Mouse (Mus musculus) CH12.LX (cell line): Measurements from ENCODE around the gene Podxl2. TPM values are rescaled to one million over a fixed set of nuclear protein-coding genes. Genes with fewer than 3 reads are reported as not detected.
A peak's percentile ranks its signal among the peaks of the same experiment; 100 is the strongest.

Experiments
- DNase-seq: peaks from one replicate; pipeline ENCODE4 v3.0.0-alpha.2; 2013; ENCODE audit errors: extremely low read depth
- H3K27ac ChIP-seq: 2 replicates; pipeline ENCODE4 v1.5.1; 2012; ENCODE audit warnings: low read depth, mild to moderate bottlenecking, control low read depth, moderate library complexity; ENCODE audit not compliant: insufficient read depth
- H3K27me3 ChIP-seq: replicated peaks from 2 replicates; pipeline ENCODE3; 2012; ENCODE audit warnings: inconsistent platforms
- H3K36me3 ChIP-seq, 2 experiments: replicated peaks in 1 of 2; 2 replicates each; pipeline versions ENCODE3 to v1.6.1; 2012; ENCODE audit warnings: inconsistent platforms in 1 of 2, low read length in 1 of 2, mild to moderate bottlenecking in 1 of 2, mixed read lengths in 1 of 2, moderate library complexity in 1 of 2; ENCODE audit not compliant: control insufficient read depth in 1 of 2, insufficient read depth in 1 of 2
- H3K4me1 ChIP-seq, 2 experiments: 2 replicates each; pipeline ENCODE4 v1.6.1; 2012; ENCODE audit warnings: inconsistent platforms in 1 of 2, moderate library complexity in 1 of 2; ENCODE audit not compliant: insufficient read depth in 2 of 2, control insufficient read depth in 1 of 2
- H3K4me2 ChIP-seq: 2 replicates; pipeline ENCODE4 v1.6.1; 2012; ENCODE audit warnings: low read depth, mild to moderate bottlenecking, control low read depth; ENCODE audit not compliant: poor library complexity, insufficient read depth, severe bottlenecking
- H3K4me3 ChIP-seq, 3 experiments: fragments of 150-350 bp in 1 of 3; sonication (generic) in 1 of 3; replicated peaks in 1 of 3; 2 replicates each; pipeline versions ENCODE3 to v1.5.1; 2011 to 2012; ENCODE audit warnings: low read depth in 2 of 3, low read length in 2 of 3, mild to moderate bottlenecking in 2 of 3, moderate library complexity in 2 of 3, control low read depth in 1 of 3, improper control_type of control experiment in 1 of 3, inconsistent platforms in 1 of 3, mixed read lengths in 1 of 3; ENCODE audit not compliant: poor library complexity in 1 of 3
- H3K79me2 ChIP-seq: replicated peaks from 2 replicates; pipeline ENCODE4 v1.6.1; 2012; ENCODE audit warnings: mild to moderate bottlenecking, moderate library complexity; ENCODE audit not compliant: control insufficient read depth, poor library complexity, insufficient read depth, severe bottlenecking; ENCODE audit errors: extremely low read depth
- H3K9ac ChIP-seq: 2 replicates; pipeline ENCODE4 v1.6.1; 2012; ENCODE audit warnings: low read depth, mild to moderate bottlenecking, control low read depth, moderate library complexity; ENCODE audit not compliant: insufficient read depth
- H3K9me3 ChIP-seq: replicated peaks from 2 replicates; pipeline ENCODE3; 2012; ENCODE audit warnings: low read length, inconsistent platforms, mixed read lengths
- CTCF ChIP-seq, 2 experiments: IDR thresholded peaks in 1 of 2; conservative IDR thresholded peaks in 1 of 2; 2 replicates each; pipeline ENCODE4 v1.5.1; 2011 to 2012; ENCODE audit warnings: low read depth in 2 of 2, low read length in 2 of 2, improper control_type of control experiment in 1 of 2, inconsistent platforms in 1 of 2, mild to moderate bottlenecking in 1 of 2, moderate library complexity in 1 of 2
- EP300 ChIP-seq: IDR thresholded peaks from 2 replicates; pipeline ENCODE4 v1.6.1; 2011; ENCODE audit warnings: low read length, improper control_type of control experiment
- ETS1 ChIP-seq: conservative IDR thresholded peaks from 2 replicates; pipeline ENCODE4 v1.6.1; 2012; ENCODE audit warnings: low read depth, mild to moderate bottlenecking, inconsistent platforms, low read length, improper control_type of control experiment, moderate library complexity
- HCFC1 ChIP-seq: IDR thresholded peaks from 2 replicates; pipeline ENCODE4 v1.6.1; 2012; ENCODE audit warnings: low read depth, mild to moderate bottlenecking, inconsistent platforms, low read length, improper control_type of control experiment
- JUN ChIP-seq: IDR thresholded peaks from 2 replicates; pipeline ENCODE4 v1.6.1; 2011; ENCODE audit warnings: low read depth, mild to moderate bottlenecking, low read length, improper control_type of control experiment, moderate library complexity; ENCODE audit not compliant: insufficient read depth
- MAFK ChIP-seq: IDR thresholded peaks from 2 replicates; pipeline ENCODE4 v1.6.1; 2011; ENCODE audit warnings: low read length, improper control_type of control experiment; ENCODE audit not compliant: insufficient replicate concordance
- MAZ ChIP-seq: IDR thresholded peaks from 2 replicates; pipeline ENCODE4 v1.6.1; 2012; ENCODE audit warnings: low read depth, mild to moderate bottlenecking, inconsistent platforms, low read length, improper control_type of control experiment, moderate library complexity
- MEF2A ChIP-seq: IDR thresholded peaks from 2 replicates; pipeline ENCODE4 v1.6.1; 2014; ENCODE audit warnings: low read depth, mild to moderate bottlenecking, inconsistent platforms, low read length, improper control_type of control experiment, borderline replicate concordance
- MYC ChIP-seq: IDR thresholded peaks from 2 replicates; pipeline ENCODE4 v1.6.1; 2011; ENCODE audit warnings: low read depth, mild to moderate bottlenecking, improper control_type of control experiment, low read length
- NRF1 ChIP-seq: IDR thresholded peaks from 2 replicates; pipeline ENCODE4 v1.6.1; 2014; ENCODE audit warnings: low read depth, mild to moderate bottlenecking, inconsistent platforms, low read length, improper control_type of control experiment, moderate library complexity
- PAX5 ChIP-seq: IDR thresholded peaks from 2 replicates; pipeline ENCODE4 v1.6.1; 2012; ENCODE audit warnings: low read length, inconsistent platforms, mixed read lengths
- POLR2AphosphoS2 ChIP-seq: IDR thresholded peaks from 2 replicates; pipeline ENCODE4 v1.6.1; 2011; ENCODE audit warnings: low read depth, low read length, improper control_type of control experiment
- RAD21 ChIP-seq: IDR thresholded peaks from 2 replicates; pipeline ENCODE4 v1.6.1; 2011; ENCODE audit warnings: low read depth, mild to moderate bottlenecking, low read length, improper control_type of control experiment, moderate library complexity
- RCOR1 ChIP-seq: conservative IDR thresholded peaks from 2 replicates; pipeline ENCODE4 v1.6.1; 2012; ENCODE audit warnings: low read depth, mild to moderate bottlenecking, inconsistent platforms, low read length, improper control_type of control experiment
- SIN3A ChIP-seq: IDR thresholded peaks from 2 replicates; pipeline ENCODE4 v1.6.1; 2012; ENCODE audit warnings: low read length, improper control_type of control experiment, inconsistent platforms
- SMC3 ChIP-seq: IDR thresholded peaks from 2 replicates; pipeline ENCODE4 v1.6.1; 2011; ENCODE audit warnings: low read depth, low read length, improper control_type of control experiment
- TCF12 ChIP-seq: IDR thresholded peaks from 2 replicates; pipeline ENCODE4 v1.6.1; 2014; ENCODE audit warnings: low read depth, mild to moderate bottlenecking, inconsistent platforms, low read length, improper control_type of control experiment
- UBTF ChIP-seq: IDR thresholded peaks from 2 replicates; pipeline ENCODE4 v1.6.1; 2012; ENCODE audit warnings: low read depth, mild to moderate bottlenecking, inconsistent platforms, low read length, improper control_type of control experiment, moderate library complexity
- USF2 ChIP-seq: conservative IDR thresholded peaks from 2 replicates; pipeline ENCODE4 v1.6.1; 2011; ENCODE audit warnings: low read depth, low read length, improper control_type of control experiment
- ZKSCAN1 ChIP-seq: IDR thresholded peaks from 2 replicates; pipeline ENCODE4 v1.6.1; 2012; ENCODE audit warnings: low read depth, inconsistent platforms, low read length, improper control_type of control experiment, borderline replicate concordance
- ZMIZ1 ChIP-seq: IDR thresholded peaks from 2 replicates; pipeline ENCODE4 v1.6.1; 2012; ENCODE audit warnings: low read depth, mild to moderate bottlenecking, inconsistent platforms, low read length, improper control_type of control experiment
- dilution Hi-C: fragments of 300-500 bp; cut with MboI; formaldehyde crosslinking; loops from 2 replicates; pipeline ENCODE4 v1.14.3; 2020; ENCODE audit warnings: low sequenced_read_pairs; ENCODE audit not compliant: extremely low pct_unique_long_range_greater_than_20kb, extremely low pct_ligation_motif_present
- in situ Hi-C: fragments of 300-500 bp; cut with MboI; formaldehyde crosslinking; loops from 3 replicates; pipeline ENCODE4 v1.14.3; 2019; ENCODE audit warnings: low sequenced_read_pairs, low pct_ligation_motif_present, low pct_unique_long_range_greater_than_20kb, mixed read lengths
- polyA plus RNA-seq: library from polyadenylated mRNA; unstranded; fragments of >175 nt; gene quantifications from 2 replicates; pipeline ENCODE4 v1.2.1, GENCODE M21; 2012; ENCODE audit warnings: low read depth; ENCODE audit not compliant: insufficient read length
- total RNA-seq, 2 experiments: library from RNA; depleted of rRNA; stranded (reverse); fragments of 300-350 nt in 1 of 2; fragments of >200 nt in 1 of 2; gene quantifications; 2 replicates each; pipeline ENCODE4 v1.2.3; 2012 to 2014

The Podxl2 gene
- total and polyA plus RNA-seq, 3 experiments, result 0.79 to 0.93 (median 0.81) TPM

- H3K79me2 ChIP-seq, result no peaks in the 10 kb centered on the region
- in situ Hi-C loops (no loop called here), dilution Hi-C loops (no loop called here)
- no peak for DNase-seq
- H3K27ac ChIP-seq, result no peak overlapping the region
- H3K36me3 ChIP-seq, result no peaks in the 10 kb centered on the region
- no peak overlapping the region for H3K9ac ChIP-seq
- no peak overlapping the region for H3K4me3 ChIP-seq
- H3K4me1 ChIP-seq, result peaks cover 0 to 15% of the 10 kb centered on the region in 2 experiments; a peak in 2 of 4 replicates
- H3K4me2 ChIP-seq, result no peak overlapping the region
- no peaks in the 10 kb centered on the region for H3K27me3 ChIP-seq
- no peak for TF ChIP-seq MYC
- no peak for TF ChIP-seq SMC3
- TF ChIP-seq ZMIZ1, result no peak
- no peak for TF ChIP-seq ETS1
- TF ChIP-seq ZKSCAN1, result no peak
- TF ChIP-seq JUN, result no peak
- TF ChIP-seq MAZ, result no peak
- TF ChIP-seq UBTF, result no peak
- TF ChIP-seq RCOR1, result no peak
- no peak for TF ChIP-seq POLR2AphosphoS2
- no peak for TF ChIP-seq TCF12
- no peak for TF ChIP-seq MAFK
- no peak for TF ChIP-seq MEF2A
- TF ChIP-seq HCFC1, result no peak
- no peak for TF ChIP-seq EP300
- TF ChIP-seq NRF1, result no peak
- no peak for TF ChIP-seq USF2
- TF ChIP-seq PAX5, result no peak
- H3K9me3 ChIP-seq, result peaks cover 5% of the 10 kb centered on the region
These were observed 20.3 kb downstream of the Podxl2 start for GRCm38 (mm10) chr6:88854509-88854908.

GRCm38 (mm10) chr6:88850034-88850433 lies 24.8 kb downstream of the Podxl2 start:
- no peak overlapping the region for H3K27ac ChIP-seq
- no peaks in the 10 kb centered on the region for H3K27me3 ChIP-seq
- H3K4me1 ChIP-seq, result peaks cover 4 to 12% of the 10 kb centered on the region in 2 experiments; a peak in 3 of 4 replicates
- peaks cover 5% of the 10 kb centered on the region for H3K9me3 ChIP-seq
- no peak overlapping the region for H3K4me2 ChIP-seq
- in situ Hi-C loops (no loop called here), dilution Hi-C loops (no loop called here)
- TF ChIP-seq CTCF (conservative IDR thresholded peaks at IDR 0.05 in 1 of 2, IDR thresholded peaks at IDR 0.05 in 1 of 2; ENCODE audit: low read depth in 2 of 2, low read length in 2 of 2) (peak in 1 of 2 experiments; percentile 44; a peak in 2 of 4 replicates), SMC3 (peak; percentile 39), SIN3A (no peak), RAD21 (peak; percentile 20), EP300 (no peak)
- no peak overlapping the region for H3K4me3 ChIP-seq
- no peaks in the 10 kb centered on the region for H3K79me2 ChIP-seq
- no peaks in the 10 kb centered on the region for H3K36me3 ChIP-seq
- no peak overlapping the region for H3K9ac ChIP-seq
- DNase-seq, result no peak
